Mouse (Mus musculus): ENCODE data around the gene Cnbp.

Gene Cnbp

DNA sequence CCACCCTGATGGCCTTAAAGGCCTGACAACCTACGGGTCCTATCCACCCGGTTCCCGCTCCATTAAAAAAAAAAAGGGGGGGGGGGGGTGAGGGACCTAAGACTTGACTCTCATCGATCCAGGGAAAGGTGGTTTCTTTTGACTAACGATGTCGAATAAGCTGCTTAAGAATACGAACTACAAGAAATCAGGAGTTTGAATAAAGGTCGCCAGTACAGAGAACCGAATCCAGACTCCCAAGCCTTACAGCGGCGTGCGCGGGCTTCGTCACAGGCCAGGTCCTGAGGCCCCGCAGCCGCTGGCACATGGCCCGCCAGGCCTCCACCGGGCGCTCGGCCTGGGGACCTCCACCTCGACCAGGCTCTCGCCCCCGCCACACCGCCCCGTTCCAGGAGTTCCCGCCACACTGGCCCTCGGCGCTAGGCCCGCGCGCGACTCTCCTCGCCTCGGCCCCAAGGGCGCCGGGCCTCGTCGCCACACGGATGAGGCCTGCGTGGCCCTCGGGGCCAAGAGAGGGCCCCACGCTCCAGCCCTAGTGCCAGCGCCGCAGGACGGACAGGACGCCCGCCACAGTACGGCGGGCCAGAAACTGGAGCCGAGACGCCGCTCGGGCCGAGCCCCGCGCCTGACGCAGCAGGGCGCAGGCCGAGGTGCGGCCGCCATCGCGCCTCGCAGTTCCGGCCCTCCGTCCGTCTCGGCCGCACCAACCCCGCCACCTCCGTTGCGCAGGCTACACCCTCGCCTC lies 579 bp downstream of the Cnbp start:
- peak; percentile 26 for DNase-seq (ENCODE audit: low read depth, low spot score)

DNA sequence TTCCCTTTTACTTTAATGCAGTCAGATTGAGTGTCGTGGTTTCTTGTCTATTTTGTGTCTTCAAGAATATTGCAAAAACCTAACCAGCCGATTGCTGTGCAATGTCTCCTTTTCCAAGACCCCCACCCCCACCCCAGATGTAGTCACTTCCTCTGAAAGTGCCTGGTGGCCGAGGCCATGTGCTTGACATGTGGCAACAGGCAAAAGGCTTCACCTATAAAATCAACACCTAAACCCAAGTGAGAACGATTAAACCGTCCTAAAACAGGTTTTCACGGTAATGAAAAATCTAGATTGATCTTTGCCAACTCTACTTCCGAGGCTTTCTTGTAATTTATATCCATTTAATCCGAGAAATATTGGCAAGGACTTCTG lies 1.1 kb downstream of the Cnbp start:
- DNase-seq (ENCODE audit: low read depth, low spot score), result peak; percentile 23

DNA sequence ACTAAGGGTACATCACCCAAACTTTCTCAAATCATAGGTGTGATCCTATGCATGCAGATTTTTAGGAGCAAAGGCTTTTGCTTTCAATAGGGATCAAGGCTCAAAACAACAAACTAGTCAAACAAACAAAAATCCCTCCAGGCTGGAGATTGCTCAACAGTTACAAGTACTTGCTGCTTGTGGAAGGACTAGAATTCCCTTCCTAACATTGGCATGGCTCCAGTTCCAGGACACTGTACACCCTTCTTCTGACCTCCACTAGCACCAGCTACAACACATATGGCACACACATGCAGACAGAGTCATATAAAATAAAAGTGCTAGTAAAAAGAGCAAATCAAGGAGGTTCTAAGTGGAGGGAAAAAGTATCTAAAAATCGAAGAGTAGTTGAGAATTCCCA lies 4.1 kb downstream of the Cnbp start:
- no peak for DNase-seq (ENCODE audit: low read depth, low spot score)

DNA sequence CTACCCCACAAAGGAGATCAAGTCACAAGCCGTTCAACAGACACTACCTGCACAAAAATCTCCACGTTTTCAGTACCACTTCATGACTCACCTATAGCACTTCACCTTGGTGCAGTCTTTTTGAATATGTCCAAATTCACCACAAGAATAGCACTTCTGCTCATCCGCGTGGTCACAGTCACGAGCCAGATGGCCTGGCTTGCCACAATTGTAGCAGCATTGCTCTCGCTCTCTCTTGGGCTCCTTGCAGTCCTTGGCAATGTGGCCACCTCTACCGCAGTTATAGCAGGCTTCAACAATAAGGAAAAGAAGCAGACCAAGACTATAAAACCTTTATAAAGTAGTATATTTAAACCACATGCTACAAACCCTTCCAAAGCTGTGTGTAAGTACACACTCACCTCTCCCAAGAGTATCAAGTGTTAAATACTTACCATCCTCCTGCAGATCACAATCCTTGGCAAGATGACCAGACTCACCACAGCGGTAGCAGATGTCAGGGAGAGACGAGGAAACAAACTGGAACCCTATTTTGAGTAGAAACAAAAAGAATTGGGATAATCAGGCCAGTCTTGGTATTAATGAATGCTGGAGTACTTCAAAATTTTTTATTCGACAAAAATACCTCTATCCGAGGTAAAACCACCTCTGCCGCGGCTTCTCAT lies 5.7 kb downstream of the Cnbp start:
- no peak for DNase-seq (ENCODE audit: low read depth, low spot score)

DNA sequence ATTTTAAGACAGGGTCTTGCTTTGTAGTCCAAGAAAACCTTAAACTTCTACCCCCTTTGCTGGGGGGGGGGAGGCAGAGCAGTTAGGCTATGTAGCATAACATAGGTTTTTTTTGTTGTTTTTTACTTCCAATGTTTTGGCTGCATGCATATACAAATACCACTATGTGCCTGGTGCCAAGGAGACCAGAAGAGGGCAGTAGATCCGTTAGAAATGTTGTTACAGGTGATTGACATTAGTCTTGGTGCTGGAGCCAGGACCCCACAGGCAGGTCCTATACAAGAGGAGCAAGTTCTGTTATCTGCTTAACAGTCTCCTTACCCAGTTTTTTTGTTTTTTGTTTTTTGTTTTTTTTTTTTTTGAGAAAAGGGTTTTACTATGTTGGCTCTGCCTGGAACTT lies 8.7 kb downstream of the Cnbp start:
- DNase-seq (ENCODE audit: low read depth, low spot score), result no peak

DNA sequence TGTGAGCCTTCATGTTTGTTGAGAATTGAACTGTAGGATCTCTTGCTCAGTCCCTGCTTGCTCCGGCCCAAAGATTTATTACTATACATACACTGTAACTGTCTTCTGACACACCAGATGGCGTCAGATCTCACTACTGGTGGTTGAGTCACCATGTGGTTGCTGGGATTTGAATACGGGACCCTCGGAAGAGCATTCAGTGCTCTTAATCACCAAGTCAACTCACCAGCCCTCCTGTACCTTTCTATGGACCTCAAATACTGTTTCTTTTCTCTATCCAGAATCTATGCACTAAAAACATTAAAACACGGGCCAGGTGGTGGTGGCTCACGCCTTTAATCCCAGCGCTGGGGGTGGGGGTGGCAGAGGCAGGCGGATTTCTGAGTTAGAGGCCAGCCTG lies 9.3 kb downstream of the Cnbp start:
- DNase-seq (ENCODE audit: low read depth, low spot score), result no peak

DNA sequence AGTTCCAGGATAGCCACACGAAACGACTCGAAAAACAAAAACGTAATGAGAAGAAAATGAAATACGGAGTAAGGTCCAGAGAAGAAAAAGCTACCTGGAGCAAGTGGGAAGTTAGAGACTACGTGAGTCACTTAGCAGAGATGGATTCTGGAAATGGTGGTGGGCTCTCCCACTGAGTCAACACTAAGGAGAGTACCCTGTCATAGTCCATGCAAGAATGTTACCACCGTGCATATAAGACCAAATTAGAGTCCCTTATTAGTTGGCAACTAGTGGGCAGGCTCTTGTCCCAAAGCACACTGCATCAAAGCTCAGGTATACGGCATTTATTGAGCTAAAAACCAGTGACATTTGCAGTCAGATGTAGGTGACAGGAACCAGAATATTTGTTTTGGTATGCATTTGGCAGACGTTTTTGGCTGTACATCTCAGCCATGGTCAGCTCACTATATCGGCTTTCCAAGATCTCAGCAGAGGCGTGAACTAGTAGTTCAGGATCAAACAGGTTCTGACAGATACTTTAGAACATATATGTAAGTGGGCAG lies 11.0 kb downstream of the Cnbp start:
- no peak for DNase-seq (ENCODE audit: low read depth, low spot score)

DNA sequence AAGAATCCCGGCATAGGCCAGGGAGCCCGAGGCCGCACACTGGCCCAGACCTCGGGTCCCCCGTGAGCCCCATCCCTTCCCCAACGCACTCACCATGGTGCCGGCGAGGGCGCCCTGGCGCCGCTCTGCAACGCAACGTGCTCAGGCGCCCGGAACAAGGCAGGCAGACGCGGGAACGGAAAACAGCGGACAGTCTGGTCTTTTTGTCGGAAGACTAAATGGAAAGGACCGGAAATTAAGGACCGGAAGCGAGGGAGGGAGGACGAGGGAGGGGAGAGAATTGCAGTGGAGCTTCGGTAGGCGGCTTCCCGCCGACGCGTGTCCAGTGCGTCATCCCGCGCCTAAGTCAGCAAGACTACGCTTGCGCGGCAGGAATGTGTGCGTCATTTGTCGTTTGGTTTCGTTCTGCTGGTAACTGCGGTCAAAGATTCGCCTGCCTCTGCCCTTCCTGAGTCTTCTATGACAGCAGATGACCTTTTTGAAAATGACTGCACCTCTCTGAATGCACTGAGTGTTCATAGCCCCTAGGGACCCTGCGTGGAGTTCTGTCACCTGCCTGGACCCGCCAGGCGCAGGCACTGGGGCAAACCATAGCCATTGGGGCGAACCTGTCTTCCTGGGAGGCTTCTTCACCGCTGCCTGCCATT lies 12.2 kb downstream of the Cnbp start, which contains the start of gene Isy1:
Gene Isy1 (minus strand): TSS at position 248 of the 647 bp plus-strand sequence.
- peak; percentile 94 for DNase-seq (ENCODE audit: low read depth, low spot score)

DNA sequence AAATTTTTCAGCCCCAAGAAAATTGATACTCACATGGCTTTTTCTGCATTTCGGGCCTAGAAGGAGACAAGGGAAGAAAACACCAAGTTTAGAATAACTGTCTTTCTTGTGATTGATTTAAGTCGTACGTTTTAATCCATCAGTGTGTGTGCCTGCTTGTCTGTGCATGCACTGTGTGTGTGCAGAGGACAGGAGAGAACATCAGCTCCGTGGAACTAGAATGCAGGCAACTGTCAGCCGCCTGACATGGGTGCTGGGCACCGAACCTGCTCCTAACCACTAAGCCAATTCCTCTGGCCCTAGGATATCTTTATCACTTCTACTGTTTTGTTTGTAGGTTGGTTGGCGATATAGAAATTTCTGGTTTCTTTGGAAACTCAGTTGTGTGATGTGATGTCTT lies 15.2 kb downstream of the Cnbp start, which contains the start of gene Gm45140:
Gene Gm45140 (minus strand): TSS at position 101 of the 400 bp plus-strand sequence.
- DNase-seq (ENCODE audit: low read depth, low spot score), result no peak

DNA sequence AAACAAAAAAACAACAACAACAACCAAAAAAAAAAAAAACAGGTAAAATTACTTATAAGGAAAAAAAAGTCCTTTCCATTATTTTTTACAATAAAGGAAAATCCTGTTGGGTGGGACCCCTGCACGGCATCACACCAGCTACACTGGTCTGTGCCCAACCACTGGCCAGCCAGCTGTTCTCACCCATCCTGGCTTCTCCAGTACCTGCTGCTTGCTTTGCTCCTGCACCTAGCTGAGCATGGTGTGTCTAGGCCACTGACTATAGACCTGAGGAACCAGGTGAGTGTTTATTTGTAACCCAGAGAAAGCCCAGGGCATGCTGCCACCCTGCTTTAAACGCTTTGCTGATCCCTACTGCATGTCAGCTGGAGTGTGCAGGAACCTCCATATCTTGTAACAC lies 30.5 kb downstream of the Cnbp start:
- no peak for DNase-seq (ENCODE audit: low read depth, low spot score)

DNA sequence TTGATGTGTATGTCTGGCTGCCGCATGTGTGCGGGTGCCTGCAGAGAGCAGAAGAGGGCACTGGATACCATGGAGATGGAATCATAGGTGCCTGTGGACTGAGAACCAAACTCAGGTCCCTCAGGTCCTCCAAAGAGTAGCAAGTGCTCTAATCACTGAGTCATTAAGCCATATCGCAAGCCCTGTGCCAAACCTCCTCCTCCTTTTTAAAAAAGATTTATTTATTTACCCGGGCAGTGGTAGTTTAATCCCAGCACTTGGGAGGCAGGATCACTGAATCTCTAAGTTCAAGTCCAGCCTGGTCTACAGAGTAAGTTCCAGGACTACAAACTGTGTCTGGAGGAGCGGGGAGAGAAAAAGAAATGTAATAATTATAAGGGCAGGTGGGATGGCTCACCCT lies 36.4 kb downstream of the Cnbp start:
- DNase-seq (ENCODE audit: low read depth, low spot score), result no peak

DNA sequence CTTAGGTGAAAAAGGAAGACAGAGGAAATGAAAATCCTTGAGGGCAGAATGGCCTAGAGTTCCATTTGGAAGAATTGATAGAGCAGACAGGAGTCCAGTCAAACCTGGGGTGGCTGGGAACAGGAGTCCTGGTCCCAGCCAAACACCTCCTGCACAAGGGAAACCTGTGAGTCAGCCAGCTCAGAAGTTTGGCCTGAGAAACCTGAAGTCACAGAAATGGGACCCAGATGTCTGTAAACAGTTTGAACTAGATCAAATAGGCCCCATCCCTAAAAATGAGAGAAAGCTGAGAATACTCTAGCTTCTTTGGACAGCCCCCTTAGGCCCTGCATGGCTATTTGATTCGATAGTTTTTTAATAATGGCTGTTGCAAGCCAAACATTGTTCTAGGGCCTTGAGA lies 38.2 kb downstream of the Cnbp start:
- DNase-seq (ENCODE audit: low read depth, low spot score), result no peak

DNA sequence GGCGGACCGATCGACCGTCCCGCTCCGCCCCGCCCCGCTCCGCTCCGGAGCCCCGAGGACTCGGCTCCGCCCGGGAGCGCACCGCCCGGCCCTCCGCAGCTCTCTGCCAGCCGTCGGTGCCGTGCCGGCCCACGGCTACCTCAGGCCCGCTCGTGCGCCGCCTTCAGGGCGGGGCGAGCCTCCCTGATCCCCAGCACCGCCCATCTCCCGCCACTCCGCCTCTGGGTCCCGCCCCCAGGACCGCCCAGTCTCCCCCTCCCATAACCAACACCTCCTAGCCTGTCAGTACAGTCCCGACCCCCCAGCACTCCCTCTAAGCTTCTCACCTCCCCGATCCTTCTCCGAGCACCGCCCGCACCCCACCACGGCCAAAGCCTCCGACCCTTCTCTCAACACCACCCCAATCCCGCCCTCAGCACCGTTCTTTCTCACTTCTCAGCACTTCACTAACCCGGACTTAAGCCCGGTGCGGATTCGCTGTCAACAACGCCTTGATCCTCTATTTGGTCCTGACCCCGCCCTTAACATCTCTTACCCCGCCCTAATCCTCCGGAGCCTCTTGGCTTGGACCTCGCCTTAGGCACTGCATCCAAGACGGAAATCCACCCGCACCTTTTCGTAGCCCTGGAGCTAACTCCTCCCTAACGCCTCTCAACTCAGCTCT lies 39.1 kb downstream of the Cnbp start, which contains the start of gene Rab43:
Gene Rab43 (minus strand): TSS at position 490 of the 664 bp plus-strand sequence.
- DNase-seq (ENCODE audit: low read depth, low spot score), result peak; percentile 80

DNA sequence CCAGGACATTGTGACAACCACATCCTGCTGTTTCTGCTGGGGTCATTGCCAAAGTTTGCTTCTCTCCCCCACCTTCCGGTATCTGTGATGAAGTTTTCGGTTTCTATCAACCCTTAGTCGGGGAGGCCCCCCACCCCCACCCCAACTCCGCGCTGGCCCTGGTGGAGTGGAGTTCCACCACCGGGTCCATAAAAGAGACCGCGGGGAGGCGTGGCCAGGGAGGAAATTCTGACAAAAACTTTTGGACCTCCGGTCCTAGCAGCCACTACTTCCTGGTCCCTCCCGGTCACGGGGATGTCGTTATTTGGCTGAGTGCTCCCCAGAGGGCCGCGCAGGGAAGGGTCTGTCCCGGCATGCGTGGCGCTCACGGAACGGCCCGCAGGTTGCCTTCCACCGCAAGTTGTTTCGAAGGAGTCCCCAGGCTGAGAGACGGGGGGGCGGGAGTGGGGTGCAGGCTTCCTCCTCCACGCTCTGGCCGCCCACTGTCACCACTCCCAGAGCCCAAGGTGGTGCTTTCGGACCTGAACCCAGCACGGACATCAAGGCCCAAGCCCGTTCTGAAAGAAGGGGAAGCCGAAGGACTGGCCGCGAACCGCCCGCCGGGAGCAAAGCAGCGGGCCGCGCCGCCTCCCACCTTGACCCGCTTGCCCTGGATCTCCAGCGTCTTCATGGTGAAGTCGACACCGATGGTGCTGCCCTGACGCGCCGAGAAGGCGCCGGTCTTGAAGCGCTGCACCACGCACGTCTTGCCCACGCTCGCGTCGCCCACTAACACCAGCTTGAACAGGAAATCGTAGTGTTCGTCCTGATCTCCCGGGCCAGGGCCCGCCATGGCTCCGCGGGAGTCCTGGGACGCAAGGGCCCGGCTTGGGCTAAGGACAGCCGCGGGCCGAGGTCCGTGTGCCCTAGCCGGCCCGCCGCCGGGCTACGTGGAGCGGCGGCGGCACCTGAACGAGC lies 39.9 kb downstream of the Cnbp start:
- DNase-seq (ENCODE audit: low read depth, low spot score), result no peak

DNA sequence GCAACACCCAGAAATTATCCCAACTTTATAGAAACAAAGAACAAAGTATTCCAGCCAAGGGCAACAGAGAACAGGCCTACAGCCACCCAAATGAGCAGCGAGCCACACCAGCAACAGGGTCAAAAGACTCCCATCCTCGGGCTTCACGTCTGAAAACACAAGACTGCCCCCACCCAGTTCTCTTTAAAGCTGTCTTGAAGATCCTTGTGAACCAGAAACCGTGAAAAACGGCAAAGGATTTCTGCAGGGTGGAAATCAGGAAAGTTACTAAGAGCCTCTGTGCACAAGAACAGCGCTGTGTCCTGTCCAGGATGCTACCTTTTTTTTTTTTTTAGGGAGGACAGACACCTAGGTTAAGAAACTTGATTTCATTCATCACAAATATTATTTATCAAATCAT lies 40.6 kb downstream of the Cnbp start:
- DNase-seq (ENCODE audit: low read depth, low spot score), result no peak

DNA sequence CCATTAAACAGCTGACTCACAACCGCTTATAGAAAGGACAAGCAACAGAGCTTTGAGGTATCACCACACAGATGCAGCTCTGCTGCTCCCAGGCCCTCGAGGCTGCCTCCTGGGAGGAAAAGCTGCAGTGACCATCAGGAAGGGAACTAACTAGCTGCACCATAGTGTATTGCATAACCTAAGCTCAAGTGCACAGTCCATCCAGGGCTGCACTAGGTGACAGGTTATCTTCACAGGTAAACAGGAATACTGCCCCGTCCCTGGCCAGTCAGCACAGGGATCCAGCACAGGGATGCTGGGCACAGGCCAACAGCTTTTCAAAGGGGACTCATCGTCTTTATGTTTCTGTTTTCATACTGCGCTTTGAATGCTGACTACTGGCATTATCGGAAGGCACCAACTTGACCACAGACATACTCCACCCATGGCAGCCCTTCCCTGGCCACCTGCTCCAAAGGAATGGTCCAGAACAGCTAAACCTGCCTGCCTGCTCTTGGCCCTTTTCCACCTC lies 41.2 kb downstream of the Cnbp start:
- DNase-seq (ENCODE audit: low read depth, low spot score), result no peak

DNA sequence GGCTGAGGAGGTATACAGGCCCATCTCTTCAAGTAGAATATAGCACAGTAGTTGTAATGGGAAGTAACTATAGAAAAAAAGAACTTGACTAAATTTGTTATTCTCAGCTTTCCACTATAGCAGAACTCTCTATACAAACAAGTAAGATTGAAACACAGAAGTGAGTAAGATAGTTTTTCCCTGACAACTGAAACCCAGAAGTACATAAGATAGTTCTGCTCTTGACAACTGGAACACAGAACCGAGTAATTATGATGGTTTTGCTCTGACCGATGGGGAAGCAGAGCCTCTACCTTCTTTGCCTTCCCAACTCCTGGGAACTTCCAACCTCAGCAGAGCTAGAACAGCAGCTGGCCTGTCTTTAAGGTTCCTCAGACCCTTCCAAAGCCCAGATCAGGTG lies 41.8 kb downstream of the Cnbp start:
- DNase-seq (ENCODE audit: low read depth, low spot score), result no peak

DNA sequence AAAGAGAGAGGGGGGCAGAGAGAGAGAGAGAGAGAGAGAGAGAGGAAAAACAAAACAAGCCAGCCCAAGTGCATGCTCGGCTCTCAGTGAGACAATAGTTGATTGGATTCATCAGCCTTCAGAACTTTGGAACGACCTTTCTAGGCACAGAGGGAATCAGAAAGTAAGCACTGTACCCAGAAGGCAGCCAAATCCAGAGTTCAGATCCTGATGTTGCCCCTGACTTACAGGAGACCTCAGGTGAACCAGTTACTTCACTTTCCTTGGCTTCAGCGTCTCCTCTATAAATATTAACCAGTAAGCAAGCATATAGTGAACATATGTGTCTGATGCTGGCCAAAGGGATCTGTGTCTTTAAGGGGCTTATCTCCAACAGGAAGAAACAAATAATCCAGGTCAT lies 42.4 kb downstream of the Cnbp start:
- DNase-seq (ENCODE audit: low read depth, low spot score), result no peak

DNA sequence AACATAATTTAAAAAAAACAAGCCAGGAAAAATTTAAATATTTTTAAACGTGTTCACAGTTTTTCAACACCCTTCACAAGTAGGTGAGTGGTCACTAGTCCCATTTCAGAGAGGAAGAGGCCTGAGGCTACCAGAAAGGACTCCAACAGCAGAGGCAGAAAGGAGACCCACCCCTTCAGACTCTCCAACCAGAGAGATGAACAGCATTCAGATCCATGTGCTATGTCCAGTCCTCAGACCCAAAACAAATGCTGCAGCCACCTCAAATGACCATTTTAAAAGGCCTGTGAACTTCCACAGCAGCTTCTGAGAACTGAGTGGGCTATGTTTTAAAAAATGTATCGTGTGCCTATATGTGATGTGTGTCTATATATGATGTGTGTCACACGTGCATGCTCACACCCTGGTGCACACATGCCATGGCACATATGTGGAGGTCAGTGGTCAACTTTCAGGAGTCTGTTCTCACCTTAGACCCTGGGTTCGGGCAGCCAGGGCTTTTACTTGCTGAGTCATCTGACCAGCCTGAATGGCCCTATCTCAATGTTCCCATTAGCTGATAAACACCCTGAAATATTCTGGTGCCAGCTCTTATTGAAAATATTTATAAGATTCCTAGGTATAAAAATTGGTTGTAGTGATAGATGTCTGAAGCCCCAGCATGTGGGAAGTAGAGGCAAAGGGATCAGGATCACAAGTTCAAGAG lies 43.0 kb downstream of the Cnbp start:
- no peak for DNase-seq (ENCODE audit: low read depth, low spot score)

DNA sequence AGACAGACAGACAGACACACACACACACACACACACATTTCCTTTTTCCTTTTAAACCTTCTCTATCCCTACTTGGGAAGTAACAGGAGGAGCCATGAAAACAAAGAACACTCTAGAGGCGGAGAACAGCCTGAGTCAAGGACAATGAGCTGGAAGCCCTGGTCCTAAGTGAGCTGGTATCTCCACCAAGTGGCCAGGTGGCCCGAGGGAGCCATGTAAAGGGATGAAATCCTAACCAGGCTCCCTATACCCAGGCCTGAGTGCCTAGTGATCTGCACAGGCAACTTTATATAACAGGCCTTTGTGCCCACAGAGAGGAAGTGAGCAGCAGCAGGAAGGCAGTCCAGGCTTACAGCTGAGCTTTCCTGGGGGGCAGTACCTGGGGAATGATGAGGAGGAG lies 44.0 kb downstream of the Cnbp start:
- no peak for DNase-seq (ENCODE audit: low read depth, low spot score)

Measured in embryo, embryonic 11.5 days (tissue).